Mouse (Mus musculus) cerebellum, adult 2 months (tissue): ENCODE data around the gene Rnf207. TPM values are rescaled to one million over a fixed set of nuclear protein-coding genes. Genes with fewer than 3 reads are reported as not detected.

ENCODE experiments used
- DNase-seq, 2 experiments: peaks; one replicate each; pipeline ENCODE4 v3.0.0; 2021
- H3K27ac ChIP-seq: fragments of 200-500 bp; 2 replicates; pipeline ENCODE4 v1.5.1; 2012; ENCODE audit warnings: low read length, control low read depth, inconsistent platforms; ENCODE audit not compliant: insufficient read depth
- H3K27me3 ChIP-seq: fragments of 200-500 bp; 2 replicates; pipeline ENCODE4 v1.6.1; 2012; ENCODE audit warnings: inconsistent platforms, mild to moderate bottlenecking, low read length, moderate library complexity; ENCODE audit not compliant: control insufficient read depth, insufficient read depth
- H3K4me1 ChIP-seq: fragments of 200-500 bp; 2 replicates; pipeline ENCODE4 v1.6.1; 2011; ENCODE audit warnings: low read length; ENCODE audit not compliant: control insufficient read depth, insufficient read depth
- H3K4me3 ChIP-seq: fragments of 200-500 bp; replicated peaks from 2 replicates; pipeline ENCODE3; 2011; ENCODE audit warnings: mild to moderate bottlenecking, low read depth, low read length, control low read depth; ENCODE audit not compliant: insufficient read depth
- CTCF ChIP-seq: fragments of 200-500 bp; IDR thresholded peaks from 2 replicates; pipeline ENCODE4 v1.5.1; 2011; ENCODE audit warnings: low read depth, mild to moderate bottlenecking, control low read depth, low read length, moderate library complexity, borderline replicate concordance; ENCODE audit not compliant: insufficient read depth
- POLR2A ChIP-seq: fragments of 200-500 bp; IDR thresholded peaks from 2 replicates; pipeline ENCODE4 v1.6.1; 2011; ENCODE audit warnings: low read length, control low read depth, borderline replicate concordance; ENCODE audit not compliant: insufficient read depth
- WGBS: fragments of 180-500 bp; shearing (Covaris S2); methylation state at CpG from one replicate; pipeline ENCODE4 v1.1.7; 2018; 5-methylcytosine and 5-hydroxymethylcytosine counted together
- polyA plus RNA-seq: library from polyadenylated mRNA; depleted of rRNA; stranded (reverse); fragments of >200 nt; gene quantifications from 2 replicates; pipeline ENCODE4 v1.2.3, GENCODE M21; 2012

Rnf207 gene
- polyA plus RNA-seq, 1 experiment = 11.8 TPM

DNA sequence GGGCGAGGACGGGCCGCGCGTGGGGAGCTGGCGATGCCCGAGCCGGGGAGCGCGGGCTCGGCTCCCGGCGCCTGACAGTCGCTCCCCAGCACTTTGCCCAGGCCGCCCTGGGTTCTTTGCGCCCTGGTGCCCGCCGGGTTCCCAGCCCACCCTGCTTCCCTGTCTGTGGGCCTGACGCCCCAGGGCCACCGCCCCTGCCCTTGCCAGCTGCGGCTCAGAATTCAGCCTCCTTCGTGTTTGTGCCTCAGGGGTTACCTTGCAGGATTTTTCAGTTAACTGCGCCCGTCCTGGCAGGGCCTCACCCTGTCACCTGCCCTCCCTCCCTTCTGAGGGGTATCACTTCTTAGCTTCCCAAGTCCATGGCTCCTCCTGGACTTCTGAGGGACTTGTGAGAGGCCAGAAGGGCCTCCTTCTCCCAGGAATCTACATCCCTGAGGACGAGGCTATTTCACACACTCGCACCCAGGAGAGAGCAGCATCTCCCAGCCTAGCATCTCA lies 20.5 kb upstream of the Rnf207 start:
- DNase-seq = peak in 1 of 2 experiments; percentile 44
- H3K4me1 ChIP-seq = 0 out of 2 replicates have a peak, but pooled peaks cover 3% of the 10 kb centered on the region
- H3K27me3 ChIP-seq = peaks cover 3% of the 10 kb centered on the region; the same call in 1 of the 2 replicates
- no peak overlapping the region for H3K27ac ChIP-seq
- 7% methylated on average over 26 of the region's 26 CpGs for WGBS
- H3K4me3 ChIP-seq = peak overlapping the region; percentile 70
- TF ChIP-seq CTCF (no peak), POLR2A (no peak)

DNA sequence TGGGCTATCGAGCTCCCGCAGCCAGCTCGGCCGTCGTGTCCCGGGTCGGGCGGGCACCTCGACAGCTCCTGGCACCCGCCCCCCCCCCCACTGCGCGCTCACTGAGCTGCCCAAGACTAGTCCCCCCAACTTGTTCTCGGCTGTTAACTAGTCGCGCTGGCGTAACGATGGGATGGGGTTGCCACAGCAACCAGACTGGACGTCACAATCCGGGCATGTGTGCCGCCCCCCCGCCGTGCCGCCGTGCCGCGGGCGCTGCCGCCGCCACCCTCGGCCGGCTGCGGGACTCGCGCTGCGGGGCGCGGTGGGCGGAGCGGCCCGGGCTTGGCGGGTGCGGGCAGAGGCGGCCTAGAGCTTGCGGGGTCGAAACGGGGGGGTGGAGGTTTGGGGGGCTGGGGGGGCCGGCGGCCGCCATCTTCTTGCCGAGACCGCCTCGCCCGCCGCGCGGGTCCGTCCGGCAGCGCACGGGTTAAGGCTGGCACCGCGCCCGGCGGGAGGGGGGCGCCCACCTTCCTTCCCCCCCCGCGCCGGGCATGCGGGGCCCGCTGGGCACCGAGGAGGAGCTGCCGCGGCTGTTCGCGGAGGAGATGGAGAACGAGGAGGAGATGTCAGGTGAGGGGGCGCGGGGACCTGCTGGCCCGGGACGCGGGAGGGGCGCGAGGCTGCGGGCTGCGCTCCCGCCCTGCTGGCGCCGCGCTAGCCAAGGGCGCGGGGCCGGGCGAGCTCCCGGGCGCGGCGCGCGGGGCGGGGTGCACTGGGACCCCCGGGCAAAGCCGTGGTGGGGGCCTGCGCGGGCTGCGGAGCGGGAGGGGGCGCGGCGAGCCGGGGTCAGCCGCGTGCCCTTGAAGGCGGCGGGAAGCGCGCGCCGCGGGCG lies 19.9 kb upstream of the Rnf207 start, which contains the start of gene Chd5:
TSS of gene Chd5 (plus strand) at position 233 of the 874 bp plus-strand sequence.
- no peak within 1 kb of the TSS for H3K27ac ChIP-seq
- no peak for TF ChIP-seq POLR2A
- no peak for TF ChIP-seq CTCF
- peak within 1 kb of the TSS; percentile 70 for H3K4me3 ChIP-seq
- 0 out of 2 replicates have a peak, but pooled peaks cover 3% of the 10 kb centered on the region for H3K4me1 ChIP-seq
- under 1% methylated on average over 96 of the region's 120 CpGs for WGBS
- peaks cover 3% of the 10 kb centered on the region; the same call in 1 of the 2 replicates for H3K27me3 ChIP-seq
- DNase-seq = peak; percentile 62 to 65

DNA sequence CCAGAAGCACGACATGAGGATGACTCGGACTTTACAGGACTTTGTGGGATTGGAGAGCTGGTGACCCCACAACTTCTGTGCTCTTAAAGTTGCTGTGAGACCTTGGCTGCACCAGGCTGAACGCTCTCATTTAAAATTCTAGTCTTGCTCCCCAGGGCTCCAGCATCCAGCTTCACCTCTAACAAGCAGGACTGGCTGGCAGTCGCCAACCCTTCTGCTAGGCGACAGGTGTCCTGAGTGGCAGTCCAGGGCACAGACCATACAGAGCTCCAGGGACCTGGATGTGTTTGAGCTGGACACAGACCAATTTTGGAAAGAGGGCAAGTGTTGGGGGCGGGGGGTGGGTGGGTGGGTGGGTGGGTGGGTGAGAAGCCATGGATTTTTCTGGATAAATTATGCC lies 19.0 kb upstream of the Rnf207 start:
- H3K4me1 ChIP-seq = 0 out of 2 replicates have a peak, but pooled peaks cover 3% of the 10 kb centered on the region
- H3K4me3 ChIP-seq = no peak overlapping the region
- no peak for DNase-seq
- H3K27ac ChIP-seq = no peak overlapping the region
- TF ChIP-seq CTCF (no peak), POLR2A (no peak)
- H3K27me3 ChIP-seq = peaks cover 3% of the 10 kb centered on the region; the same call in 1 of the 2 replicates
- 17% methylated on average over 6 of the region's 6 CpGs for WGBS

DNA sequence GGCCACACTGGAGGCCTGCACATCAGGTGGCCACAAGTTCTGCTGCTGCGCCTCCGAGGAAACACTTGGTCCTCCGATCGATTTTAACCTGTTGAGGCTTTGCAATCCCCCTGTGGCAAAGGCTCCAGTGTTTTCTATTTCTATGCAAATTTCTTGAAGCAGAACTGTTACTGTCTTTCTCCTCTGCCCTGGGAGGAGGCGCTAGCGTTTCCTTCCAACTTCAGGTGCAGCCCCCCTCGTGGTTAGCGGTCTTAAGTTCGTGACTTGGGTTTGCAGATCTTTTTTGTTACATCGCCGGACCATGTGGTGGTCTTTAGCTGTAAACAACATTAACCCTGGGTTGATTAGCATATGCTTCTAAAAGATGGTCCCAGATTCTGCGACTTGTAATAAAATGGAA lies 14.8 kb upstream of the Rnf207 start:
- Histone ChIP-seq H3K4me1 (no peaks in the 10 kb centered on the region; the same call in 1 of the 2 replicates), H3K4me3 (no peak overlapping the region), H3K27me3 (no peaks in the 10 kb centered on the region), H3K27ac (no peak overlapping the region)
- no peak for TF ChIP-seq POLR2A
- no peak for TF ChIP-seq CTCF
- no peak for DNase-seq
- WGBS = 85% methylated on average over 12 of the region's 12 CpGs

DNA sequence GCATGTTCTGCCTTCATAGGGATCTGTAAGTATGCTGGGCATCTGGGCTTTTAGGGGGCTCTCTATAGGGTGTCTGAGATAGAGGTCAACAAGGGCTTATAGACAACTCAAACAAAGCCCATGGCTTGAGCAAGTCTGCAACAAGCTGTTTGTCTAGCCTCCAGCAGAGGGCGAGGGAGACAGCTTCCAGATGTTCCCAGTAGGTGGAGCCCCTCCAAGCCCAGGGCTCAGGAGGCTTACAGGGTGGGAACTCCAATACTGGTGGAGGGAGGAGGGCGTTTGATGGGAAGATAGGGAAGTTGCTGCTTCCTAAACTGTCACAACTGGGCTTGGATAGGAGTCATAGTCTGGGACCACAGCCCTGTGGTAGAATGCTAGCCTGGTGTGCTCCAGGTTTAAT lies 14.2 kb upstream of the Rnf207 start:
- H3K27ac ChIP-seq = no peak overlapping the region
- TF ChIP-seq POLR2A (no peak), CTCF (peak; percentile 66)
- no peaks in the 10 kb centered on the region; the same call in 1 of the 2 replicates for H3K4me1 ChIP-seq
- H3K4me3 ChIP-seq = no peak overlapping the region
- DNase-seq = no peak
- H3K27me3 ChIP-seq = no peaks in the 10 kb centered on the region
- WGBS = 33% methylated on average over 2 of the region's 2 CpGs

DNA sequence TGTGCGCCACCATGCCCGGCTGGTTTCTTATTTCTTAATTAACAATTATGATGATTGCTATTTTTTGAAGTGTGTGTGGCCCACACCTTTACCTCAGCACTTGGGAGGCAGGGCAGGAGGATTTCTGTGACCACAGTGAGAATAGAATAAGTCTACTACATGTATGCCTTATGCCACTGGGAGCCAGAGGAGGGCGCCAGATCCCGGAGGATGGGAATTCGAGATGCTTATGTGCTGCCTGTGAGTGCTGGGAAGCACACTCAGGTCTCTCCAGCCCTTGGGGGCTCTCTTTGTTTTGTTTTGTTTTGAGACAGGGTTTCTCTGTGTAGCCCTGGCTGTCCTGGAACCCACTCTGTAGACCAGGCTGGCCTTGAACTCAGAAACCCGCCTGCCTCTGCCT lies 9.9 kb upstream of the Rnf207 start:
- peak; percentile 58; the same call in 1 of the 2 replicates for TF ChIP-seq CTCF
- no peak for TF ChIP-seq POLR2A
- Histone ChIP-seq H3K27me3 (no peaks in the 10 kb centered on the region), H3K4me3 (no peak overlapping the region), H3K27ac (no peak overlapping the region), H3K4me1 (peaks cover 5% of the 10 kb centered on the region; the same call in 1 of the 2 replicates)
- 74% methylated on average over 6 of the region's 6 CpGs for WGBS
- DNase-seq = peak in 1 of 2 experiments; percentile 46

DNA sequence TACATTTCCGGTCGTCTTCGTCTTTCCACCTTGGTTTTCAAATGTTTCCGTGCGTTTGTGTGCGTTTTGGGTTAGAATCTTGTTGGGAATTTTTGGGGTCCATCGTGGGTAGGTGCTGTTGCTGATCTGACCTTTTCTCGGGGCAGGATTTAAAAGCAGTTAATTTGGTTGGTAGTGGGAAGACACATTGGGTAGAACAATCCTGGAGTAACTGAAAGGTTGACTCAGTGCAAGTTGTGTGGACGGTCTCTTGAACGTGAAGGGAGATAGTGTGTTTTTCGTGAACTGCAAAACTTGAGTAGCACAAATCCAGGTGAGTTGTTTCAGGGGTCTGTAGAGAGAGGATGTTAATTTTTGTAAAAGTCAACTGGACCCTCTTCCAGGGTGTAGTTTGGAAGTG lies 7.8 kb upstream of the Rnf207 start:
- Histone ChIP-seq H3K4me1 (peaks cover 5% of the 10 kb centered on the region; the same call in 1 of the 2 replicates), H3K4me3 (peak overlapping the region; percentile 68), H3K27ac (no peak overlapping the region), H3K27me3 (no peaks in the 10 kb centered on the region)
- 3% methylated on average over 11 of the region's 11 CpGs for WGBS
- DNase-seq = no peak
- no peak for TF ChIP-seq CTCF
- TF ChIP-seq POLR2A = no peak
